Mouse (Mus musculus): ENCODE results near the gene Gsx2. TPM values are rescaled to one million over a fixed set of nuclear protein-coding genes. Genes with fewer than 3 reads are reported as not detected.

Gene Gsx2
- total and polyA plus RNA-seq, 2 experiments from 2014 or later: 0.14 TPM; not detected in 1

DNA sequence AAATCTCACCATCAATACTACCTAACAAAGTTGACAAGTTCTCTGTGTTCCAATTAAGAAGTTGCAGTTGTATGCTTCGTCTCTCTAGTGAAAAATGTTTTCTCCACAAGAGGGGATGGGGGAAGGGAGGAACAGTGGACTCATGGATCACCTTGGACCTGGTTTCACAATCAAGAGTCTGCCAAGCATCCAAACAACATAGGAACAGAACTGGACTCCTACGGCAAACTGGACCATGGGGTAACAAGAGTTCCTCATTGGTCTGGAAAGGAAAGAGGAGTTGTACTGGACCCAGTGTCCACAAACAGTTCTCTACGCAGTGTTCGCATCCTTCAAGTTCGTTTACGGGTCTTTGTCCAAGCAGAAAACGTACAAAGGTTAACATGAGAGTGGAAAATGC lies 30.0 kb upstream of the Gsx2 start:
- 89% methylated on average over 7 of the region's 7 CpGs for WGBS
- Histone ChIP-seq H3K9ac (replicated peaks; ENCODE audit: low read length) (no peak overlapping the region), H3K9me3 (ENCODE audit: low read length) (no peaks in the 10 kb centered on the region), H3K36me3 (ENCODE audit: insufficient read depth, low read length) (no peaks in the 10 kb centered on the region), H3K4me2 (ENCODE audit: low read depth, low read length) (no peak overlapping the region), H3K4me3 (ENCODE audit: low read length) (no peak overlapping the region), H3K27me3 (ENCODE audit: insufficient read depth, low read length) (no peaks in the 10 kb centered on the region), H3K4me1 (ENCODE audit: insufficient read depth, low read length) (peaks cover 16% of the 10 kb centered on the region), H3K27ac (no peak overlapping the region)
- TF ChIP-seq CTCF (IDR thresholded peaks at IDR 0.05; ENCODE audit: low read depth): no peak
- ATAC-seq (no peak), DNase-seq (ENCODE audit: low spot score) (no peak)

DNA sequence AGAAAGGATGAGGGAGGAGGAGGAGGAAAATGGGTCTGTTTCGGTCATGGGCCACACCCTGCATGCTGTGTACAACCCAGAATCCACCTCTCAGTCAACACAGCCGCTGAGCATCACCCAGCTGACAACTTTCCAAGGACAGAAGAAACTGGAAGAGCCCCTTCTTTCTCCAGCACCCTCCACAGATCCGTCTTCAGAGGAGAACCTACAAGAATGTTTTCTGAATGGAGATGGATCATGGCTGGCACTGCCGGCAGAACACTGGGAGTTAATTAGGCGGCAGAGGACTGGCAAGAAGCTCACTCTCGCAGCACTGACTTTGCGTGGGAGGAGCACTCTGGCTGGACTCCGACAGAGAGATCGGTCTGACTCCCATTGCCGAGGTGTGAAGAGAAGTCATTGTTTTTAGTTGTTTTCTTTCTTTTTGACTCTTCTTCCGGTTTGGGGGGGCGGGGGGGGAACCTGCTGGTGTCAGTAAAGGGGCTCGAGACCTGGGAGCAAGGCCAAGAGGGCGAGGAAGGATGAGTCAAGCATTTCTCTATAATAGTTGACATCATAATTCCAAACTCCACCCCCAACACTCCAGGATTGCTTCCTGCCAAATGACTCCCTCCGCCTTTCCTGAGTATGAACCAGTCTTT lies 28.6 kb upstream of the Gsx2 start:
- Histone ChIP-seq H3K27me3 (ENCODE audit: insufficient read depth, low read length) (no peaks in the 10 kb centered on the region), H3K4me2 (ENCODE audit: low read depth, low read length) (no peak overlapping the region), H3K4me1 (ENCODE audit: insufficient read depth, low read length) (peaks cover 15% of the 10 kb centered on the region), H3K9me3 (ENCODE audit: low read length) (no peaks in the 10 kb centered on the region), H3K27ac (no peak overlapping the region), H3K4me3 (ENCODE audit: low read length) (no peak overlapping the region), H3K36me3 (ENCODE audit: insufficient read depth, low read length) (no peaks in the 10 kb centered on the region), H3K9ac (replicated peaks; ENCODE audit: low read length) (no peak overlapping the region)
- DNase-seq (ENCODE audit: low spot score) (no peak), ATAC-seq (no peak)
- WGBS: 37% methylated on average over 15 of the region's 15 CpGs
- no peak for TF ChIP-seq CTCF (IDR thresholded peaks at IDR 0.05; ENCODE audit: low read depth)

DNA sequence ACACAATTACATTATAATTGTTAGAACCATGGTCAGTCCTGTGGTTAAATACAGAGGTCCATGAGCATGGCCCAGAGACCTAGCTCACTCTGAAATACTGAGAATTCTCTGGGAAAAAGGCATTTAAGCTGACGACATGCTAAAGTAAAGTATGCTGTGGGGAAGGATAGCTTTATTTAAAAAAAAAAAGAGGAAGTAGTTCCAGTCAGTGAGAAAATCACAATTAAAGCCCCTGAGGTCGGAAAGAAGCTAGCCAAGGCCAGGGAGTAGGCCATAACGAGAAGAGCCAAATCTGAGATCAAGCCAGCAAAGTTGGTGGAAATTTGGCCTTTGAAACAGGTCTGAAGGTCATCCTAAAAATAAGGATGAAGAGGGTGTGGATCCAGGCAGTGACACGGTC lies 24.3 kb upstream of the Gsx2 start:
- WGBS: 82% methylated on average over 4 of the region's 4 CpGs
- Histone ChIP-seq H3K9me3 (ENCODE audit: low read length) (no peaks in the 10 kb centered on the region), H3K4me3 (ENCODE audit: low read length) (no peak overlapping the region), H3K27me3 (ENCODE audit: insufficient read depth, low read length) (no peaks in the 10 kb centered on the region), H3K4me1 (ENCODE audit: insufficient read depth, low read length) (no peaks in the 10 kb centered on the region), H3K27ac (no peak overlapping the region), H3K4me2 (ENCODE audit: low read depth, low read length) (no peak overlapping the region), H3K36me3 (ENCODE audit: insufficient read depth, low read length) (no peaks in the 10 kb centered on the region), H3K9ac (replicated peaks; ENCODE audit: low read length) (no peak overlapping the region)
- ATAC-seq (no peak), DNase-seq (ENCODE audit: low spot score) (no peak)
- TF ChIP-seq CTCF (IDR thresholded peaks at IDR 0.05; ENCODE audit: low read depth): no peak

DNA sequence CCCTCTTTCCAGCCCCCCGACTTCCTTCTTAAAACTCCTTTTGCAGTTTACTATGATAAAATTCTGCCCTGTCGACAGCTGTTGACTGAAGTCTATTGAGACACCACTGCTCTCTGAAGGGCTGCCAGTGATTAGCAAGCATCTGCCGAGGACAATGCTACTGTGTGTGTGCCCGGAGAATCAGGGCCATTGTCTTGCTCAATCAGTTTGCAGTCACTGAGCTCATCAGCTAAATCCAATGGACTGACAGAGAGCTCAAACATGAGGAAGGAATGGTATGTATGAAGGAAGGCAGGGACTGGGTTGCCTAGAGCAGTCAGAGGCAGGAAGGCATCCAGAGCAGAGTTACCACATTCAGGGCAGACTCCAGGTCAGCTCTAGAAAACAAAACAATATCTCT lies 12.2 kb upstream of the Gsx2 start:
- no peak for DNase-seq (ENCODE audit: low spot score)
- Histone ChIP-seq H3K9ac (replicated peaks; ENCODE audit: low read length) (no peak overlapping the region), H3K27me3 (ENCODE audit: insufficient read depth, low read length) (peaks cover 4% of the 10 kb centered on the region; the same call in 1 of the 2 replicates), H3K27ac (no peak overlapping the region), H3K4me3 (ENCODE audit: low read length) (no peak overlapping the region), H3K4me1 (ENCODE audit: insufficient read depth, low read length) (no peaks in the 10 kb centered on the region), H3K9me3 (ENCODE audit: low read length) (0 out of 2 replicates have a peak, but pooled peaks cover 2% of the 10 kb centered on the region), H3K4me2 (ENCODE audit: low read depth, low read length) (no peak overlapping the region), H3K36me3 (ENCODE audit: insufficient read depth, low read length) (no peaks in the 10 kb centered on the region)
- ATAC-seq: no peak
- WGBS: 18% methylated on average over 4 of the region's 4 CpGs
- no peak for TF ChIP-seq CTCF (IDR thresholded peaks at IDR 0.05; ENCODE audit: low read depth)

DNA sequence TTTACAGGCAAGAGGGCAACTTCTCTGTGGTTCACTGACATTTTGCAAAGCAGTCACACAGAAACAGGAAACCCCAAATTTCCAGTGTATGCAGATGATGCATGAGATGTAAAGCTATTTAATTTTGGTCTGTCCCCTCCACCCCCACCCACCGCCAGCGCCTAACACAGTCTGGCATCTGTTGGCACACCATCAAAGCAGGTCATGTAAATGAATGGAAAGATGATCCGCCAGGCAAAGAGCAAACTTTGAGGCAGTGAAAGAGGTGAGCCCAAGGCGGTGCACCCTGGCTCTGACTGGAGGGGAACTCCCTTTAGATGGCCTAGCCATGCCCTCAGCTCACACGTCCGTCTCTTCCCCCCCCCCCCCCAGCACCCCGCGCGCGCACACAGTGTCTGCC lies 8.7 kb upstream of the Gsx2 start:
- no peak for TF ChIP-seq CTCF (IDR thresholded peaks at IDR 0.05; ENCODE audit: low read depth)
- Histone ChIP-seq H3K36me3 (ENCODE audit: insufficient read depth, low read length) (no peaks in the 10 kb centered on the region), H3K4me1 (ENCODE audit: insufficient read depth, low read length) (no peaks in the 10 kb centered on the region), H3K27ac (no peak overlapping the region), H3K27me3 (ENCODE audit: insufficient read depth, low read length) (peaks cover 31% of the 10 kb centered on the region), H3K4me3 (ENCODE audit: low read length) (peak overlapping the region; percentile 51), H3K9me3 (ENCODE audit: low read length) (0 out of 2 replicates have a peak, but pooled peaks cover 2% of the 10 kb centered on the region), H3K4me2 (ENCODE audit: low read depth, low read length) (peak overlapping the region; percentile 88), H3K9ac (replicated peaks; ENCODE audit: low read length) (no peak overlapping the region)
- 5% methylated on average over 6 of the region's 10 CpGs for WGBS
- ATAC-seq (no peak; the same call in 1 of the 2 replicates), DNase-seq (ENCODE audit: low spot score) (no peak)

DNA sequence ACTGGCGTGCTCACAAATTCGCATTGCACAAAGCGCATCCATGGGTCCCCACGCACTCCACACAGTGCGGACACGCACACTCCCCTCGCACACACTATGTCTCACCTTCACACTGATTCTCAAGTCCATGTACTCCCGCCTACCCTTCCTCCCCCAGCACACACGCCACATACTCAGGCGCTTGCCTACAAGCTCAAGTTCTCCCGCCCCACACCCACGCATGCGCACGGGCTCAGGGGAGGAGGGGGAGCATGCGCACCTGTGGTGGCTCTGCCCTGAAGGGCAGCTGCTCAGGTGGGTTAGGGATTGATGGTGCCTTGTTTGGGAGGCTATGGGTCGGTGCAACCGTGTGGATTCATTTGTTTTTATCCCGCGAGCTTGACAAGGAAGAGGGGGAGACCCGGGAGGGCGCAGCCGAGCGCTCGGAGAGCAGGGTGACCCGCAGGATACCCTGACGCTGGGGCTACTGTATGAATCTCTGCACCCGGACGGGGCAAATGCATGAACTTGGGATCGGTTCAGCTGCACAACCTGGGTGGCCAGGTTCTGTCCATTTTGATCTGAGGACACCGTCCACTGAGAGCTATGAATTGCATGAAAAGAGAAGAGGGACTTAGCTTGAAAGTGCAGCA lies 8.2 kb upstream of the Gsx2 start:
- peak; percentile 72 for DNase-seq (ENCODE audit: low spot score)
- H3K9ac ChIP-seq (replicated peaks; ENCODE audit: low read length): peak overlapping the region; percentile 45; the same call in 1 of the 2 replicates
- H3K4me1 ChIP-seq (ENCODE audit: insufficient read depth, low read length): no peaks in the 10 kb centered on the region
- no peak overlapping the region for H3K27ac ChIP-seq
- peak overlapping the region; percentile 88 for H3K4me2 ChIP-seq (ENCODE audit: low read depth, low read length)
- peak; percentile 73; the same call in 1 of the 2 replicates for ATAC-seq
- TF ChIP-seq CTCF (IDR thresholded peaks at IDR 0.05; ENCODE audit: low read depth): no peak
- H3K4me3 ChIP-seq (ENCODE audit: low read length): peak overlapping the region; percentile 51
- H3K27me3 ChIP-seq (ENCODE audit: insufficient read depth, low read length): peaks cover 35% of the 10 kb centered on the region
- 0 out of 2 replicates have a peak, but pooled peaks cover 2% of the 10 kb centered on the region for H3K9me3 ChIP-seq (ENCODE audit: low read length)
- no peaks in the 10 kb centered on the region for H3K36me3 ChIP-seq (ENCODE audit: insufficient read depth, low read length)
- 2% methylated on average over 29 of the region's 30 CpGs for WGBS

DNA sequence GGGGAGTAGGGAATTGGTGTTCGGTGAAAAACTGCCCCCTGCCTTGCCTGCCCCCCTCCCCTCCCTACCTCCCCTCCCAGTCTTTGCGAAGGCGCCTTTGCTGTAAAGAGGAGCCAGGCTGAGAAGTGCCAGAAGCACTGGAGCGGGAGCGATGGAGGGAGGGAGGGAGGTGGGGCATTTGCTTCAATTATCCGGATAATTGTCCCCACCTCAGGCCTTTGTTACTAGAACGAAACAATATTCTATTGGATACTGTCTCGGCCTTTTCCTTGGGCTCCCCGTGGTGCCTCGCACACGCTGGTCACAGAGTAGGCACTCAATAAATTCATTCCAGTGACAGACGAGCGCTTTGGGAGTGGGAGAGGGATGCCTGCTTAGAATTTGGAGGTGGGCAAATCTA lies 5.3 kb upstream of the Gsx2 start:
- Histone ChIP-seq H3K4me1 (ENCODE audit: insufficient read depth, low read length) (no peaks in the 10 kb centered on the region), H3K9ac (replicated peaks; ENCODE audit: low read length) (no peak overlapping the region), H3K27ac (no peak overlapping the region), H3K9me3 (ENCODE audit: low read length) (0 out of 2 replicates have a peak, but pooled peaks cover under 1% of the 10 kb centered on the region), H3K4me3 (ENCODE audit: low read length) (no peak overlapping the region), H3K4me2 (ENCODE audit: low read depth, low read length) (no peak overlapping the region), H3K36me3 (ENCODE audit: insufficient read depth, low read length) (no peaks in the 10 kb centered on the region), H3K27me3 (ENCODE audit: insufficient read depth, low read length) (peaks cover 62% of the 10 kb centered on the region)
- DNase-seq (ENCODE audit: low spot score): no peak
- no peak for TF ChIP-seq CTCF (IDR thresholded peaks at IDR 0.05; ENCODE audit: low read depth)
- no peak for ATAC-seq
- 6% methylated on average over 13 of the region's 13 CpGs for WGBS
